9 mouse cellular contexts compared by ENCODE assay signal in the genomic region with DNA sequence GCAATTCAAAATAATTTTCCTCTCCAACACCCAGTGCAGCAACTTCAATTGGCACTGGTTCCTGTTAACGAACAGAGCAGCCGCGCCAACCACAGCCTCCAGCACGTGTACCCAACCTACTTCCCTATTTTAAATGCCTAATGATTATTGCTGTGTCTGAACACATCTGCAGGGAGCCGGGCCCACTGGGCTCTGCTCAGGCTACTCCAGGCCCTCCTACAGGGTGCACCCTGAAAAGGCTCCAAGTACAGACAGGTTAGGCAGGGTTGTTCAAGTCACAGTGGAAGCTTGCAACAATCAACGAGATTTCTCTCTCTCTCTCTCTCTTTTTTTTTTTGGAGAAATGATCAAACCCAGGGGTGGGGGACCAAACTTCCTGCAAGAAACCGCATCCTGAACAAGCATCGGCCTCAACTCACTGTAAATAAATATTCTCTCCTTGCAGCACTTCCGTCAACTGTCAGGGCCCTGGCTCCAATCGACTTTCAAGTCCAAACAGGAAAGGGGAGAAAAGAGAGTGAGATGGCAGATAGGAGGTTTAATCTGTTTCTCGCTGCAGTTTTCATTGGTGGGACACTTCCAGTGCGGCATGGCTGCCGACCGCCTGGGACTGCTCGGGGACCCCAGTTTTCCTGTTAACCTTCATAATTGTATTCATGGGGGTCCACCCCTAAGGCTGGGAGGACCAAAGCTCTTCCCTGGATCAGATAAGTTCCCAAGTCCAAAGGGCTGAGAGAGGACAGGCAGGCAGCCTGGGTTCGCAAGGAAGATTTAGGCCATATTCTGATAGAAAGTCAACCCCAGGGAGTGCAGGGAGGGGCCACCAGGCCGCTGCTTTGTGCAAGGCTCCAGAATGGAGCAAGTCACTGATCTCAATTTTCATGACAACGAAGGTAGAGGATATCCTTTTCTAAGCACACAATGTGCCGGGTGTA.
DNase-seq lines count a peak whose midpoint lies in the region; ATAC-seq and TF ChIP-seq lines count a peak whose summit lies in the region.
"Had no signal": no experiment of that assay in that cellular context is flagged by ENCODE, and none has a peak within 500 bp of the region (broad histone marks: within the 10 kb centered on the region; RNA-seq: fewer than 3 reads in every experiment).

No protein-coding gene starts in this region.

- H3K36me3 ChIP-seq in midbrain, embryonic 13.5 days: no peaks in the 10 kb centered on the region
- no peaks in the 10 kb centered on the region for H3K36me3 ChIP-seq in midbrain, postnatal 0 days (ENCODE audit: insufficient read depth, low read length)
- H3K36me3 ChIP-seq in embryonic facial prominence, embryonic 14.5 days (ENCODE audit: control insufficient read depth, insufficient read depth, low read length): no peaks in the 10 kb centered on the region

- ATAC-seq in midbrain, embryonic 13.5 days: no peak
- ATAC-seq in midbrain, postnatal 0 days (ENCODE audit: low FRiP score): no peak
- peak; percentile 67 for ATAC-seq in embryonic facial prominence, embryonic 14.5 days (ENCODE audit: low read depth)

- no peaks in the 10 kb centered on the region; the same call in 1 of the 2 replicates for H3K9me3 ChIP-seq in midbrain, embryonic 13.5 days
- H3K9me3 ChIP-seq in midbrain, postnatal 0 days (ENCODE audit: low read length): no peaks in the 10 kb centered on the region
- no peaks in the 10 kb centered on the region for H3K9me3 ChIP-seq in embryonic facial prominence, embryonic 14.5 days (ENCODE audit: control insufficient read depth, low read length)

- H3K9ac ChIP-seq in midbrain, embryonic 13.5 days (replicated peaks): no peak overlapping the region
- H3K9ac ChIP-seq in midbrain, postnatal 0 days (replicated peaks; ENCODE audit: low read length, poor library complexity, severe bottlenecking): no peak overlapping the region
- no peak overlapping the region for H3K9ac ChIP-seq in embryonic facial prominence, embryonic 14.5 days (ENCODE audit: low read depth, low read length)

- H3K27me3 ChIP-seq in midbrain, embryonic 13.5 days: no peaks in the 10 kb centered on the region
- no peaks in the 10 kb centered on the region for H3K27me3 ChIP-seq in midbrain, postnatal 0 days (ENCODE audit: insufficient read depth, low read length)
- H3K27me3 ChIP-seq in embryonic facial prominence, embryonic 14.5 days (replicated peaks; ENCODE audit: control insufficient read depth, insufficient read depth, low read length): no peaks in the 10 kb centered on the region

- TF ChIP-seq CTCF in midbrain, postnatal 0 days (IDR thresholded peaks at IDR 0.05): no peak

- WGBS in midbrain, embryonic 13.5 days: 77% methylated on average over 19 of the region's 19 CpGs
- 73% methylated on average over 19 of the region's 19 CpGs for WGBS in midbrain, postnatal 0 days
- 57% methylated on average over 19 of the region's 19 CpGs for WGBS in embryonic facial prominence, embryonic 14.5 days

- H3K4me1 ChIP-seq in midbrain, embryonic 13.5 days (replicated peaks): peaks cover 5% of the 10 kb centered on the region; the same call in 1 of the 2 replicates
- H3K4me1 ChIP-seq in midbrain, postnatal 0 days (ENCODE audit: insufficient read depth, low read length): no peaks in the 10 kb centered on the region
- peaks cover 12% of the 10 kb centered on the region for H3K4me1 ChIP-seq in embryonic facial prominence, embryonic 14.5 days (ENCODE audit: control insufficient read depth, insufficient read depth, low read length)

- H3K27ac ChIP-seq in midbrain, embryonic 13.5 days: peak overlapping the region; percentile 10; the same call in 1 of the 2 replicates
- H3K27ac ChIP-seq in midbrain, postnatal 0 days (ENCODE audit: low read depth, low read length): no peak overlapping the region
- H3K27ac ChIP-seq in embryonic facial prominence, embryonic 14.5 days (replicated peaks; ENCODE audit: low read depth, low read length): peak overlapping the region; percentile 68

- no peak overlapping the region for H3K4me3 ChIP-seq in midbrain, embryonic 13.5 days (replicated peaks)
- H3K4me3 ChIP-seq in midbrain, postnatal 0 days (ENCODE audit: low read depth, low read length): no peak overlapping the region
- no peak overlapping the region for H3K4me3 ChIP-seq in embryonic facial prominence, embryonic 14.5 days (ENCODE audit: low read depth, low read length)
- H3K4me3 ChIP-seq: erythroblast, embryonic 14.5 days had no signal

- no peak for DNase-seq in midbrain, postnatal 0 days (ENCODE audit: low spot score)
- peak; percentile 59 for DNase-seq in embryonic facial prominence, embryonic 14.5 days (ENCODE audit: low spot score)
- DNase-seq in kidney, postnatal 14 days: peak; percentile 29
- DNase-seq in monocyte, adult 2 months (ENCODE audit: low read depth in 1 of 2, low spot score in 2 of 2): peak; percentile 75 to 76
- no peak for DNase-seq in left cerebral cortex, adult 9 months (ENCODE audit: low spot score in 2 of 2)
- DNase-seq in cerebellum, postnatal 25 days: no peak
- no peak for DNase-seq in layer of hippocampus, adult 8-10 months (ENCODE audit: low spot score in 2 of 2)

- no peak overlapping the region for H3K4me2 ChIP-seq in midbrain, embryonic 13.5 days (replicated peaks)
- no peak overlapping the region for H3K4me2 ChIP-seq in midbrain, postnatal 0 days (ENCODE audit: low read depth, low read length, poor library complexity, severe bottlenecking)
- H3K4me2 ChIP-seq in embryonic facial prominence, embryonic 14.5 days (ENCODE audit: low read depth, low read length): no peak overlapping the region

Comparison
In these comparisons a context has a peak if more than half of its experiments do, and no peak if none do; other contexts are left out.
1. DNase-seq: peak in embryonic facial prominence, embryonic 14.5 days (single experiment), kidney, postnatal 14 days (single experiment) and monocyte, adult 2 months (2 of 2); none in midbrain, postnatal 0 days (single experiment), left cerebral cortex, adult 9 months (0 of 2), cerebellum, postnatal 25 days (0 of 2) and layer of hippocampus, adult 8-10 months (0 of 2).